Mouse (Mus musculus) granulocyte monocyte progenitor cell, adult 5-6 weeks (primary cell): ENCODE measurements around the gene Duox1. TPM values are rescaled to one million over a fixed set of nuclear protein-coding genes. Genes with fewer than 3 reads are reported as not detected.

Source experiments
- total RNA-seq, 2 experiments: library from RNA; stranded (forward) in 1 of 2; stranded (reverse) in 1 of 2; fragments of 200-712, 200-1000 nt in 1 of 2; fragments of >200 nt in 1 of 2; fragmentation: Nextera tagmentation in 1 of 2; gene quantifications; 2 replicates each; pipeline ENCODE4 v1.2.3; 2014 to 2017

The Duox1 gene
- total RNA-seq, 2 experiments from 2014 or later, result not detected

Other genes with a start within 250 kb of the Duox1 start
- 12.2 and 13.2 TPM in 2 replicates for gene Spg11, start 197.3 kb upstream of the Duox1 start, total RNA-seq (2014; fragmentation: Nextera tagmentation)
- 10.7 and 12.5 TPM in 2 replicates for gene Spg11, start 197.3 kb upstream of the Duox1 start, total RNA-seq (2017)
- 1,957 and 2,269 TPM in 2 replicates for gene B2m, start 168.0 kb upstream of the Duox1 start, total RNA-seq (2014; fragmentation: Nextera tagmentation)
- 1,824 and 1,957 TPM in 2 replicates for gene B2m, start 168.0 kb upstream of the Duox1 start, total RNA-seq (2017)
- 0.56 TPM in 1 of 2 replicates, not detected in the other for gene Trim69, start 155.0 kb upstream of the Duox1 start, total RNA-seq (2014; fragmentation: Nextera tagmentation)
- not detected in 2 replicates for gene Trim69, start 155.0 kb upstream of the Duox1 start, total RNA-seq (2017)
- not detected in 2 replicates for gene Patl2, start 129.5 kb upstream of the Duox1 start, total RNA-seq (2014; fragmentation: Nextera tagmentation)
- gene Patl2, start 129.5 kb upstream of the Duox1 start, total RNA-seq (2017), result not detected in 2 replicates
- not detected in 2 replicates for gene Terb2, start 129.4 kb upstream of the Duox1 start, total RNA-seq (2014; fragmentation: Nextera tagmentation)
- not detected in 2 replicates for gene Terb2, start 129.4 kb upstream of the Duox1 start, total RNA-seq (2017)
- gene Sord, start 80.9 kb upstream of the Duox1 start, total RNA-seq (2014; fragmentation: Nextera tagmentation), result 52.4 and 58.9 TPM in 2 replicates
- gene Sord, start 80.9 kb upstream of the Duox1 start, total RNA-seq (2017), result 65.6 and 68.8 TPM in 2 replicates
- gene Duox2, start 17.2 kb upstream of the Duox1 start, total RNA-seq (2014; fragmentation: Nextera tagmentation), result not detected in 2 replicates
- gene Duox2, start 17.2 kb upstream of the Duox1 start, total RNA-seq (2017), result not detected in 2 replicates
- gene Duoxa2, start 16.8 kb upstream of the Duox1 start, total RNA-seq (2014; fragmentation: Nextera tagmentation), result not detected in 2 replicates
- not detected in 2 replicates for gene Duoxa2, start 16.8 kb upstream of the Duox1 start, total RNA-seq (2017)
- gene Duoxa1, start 1.9 kb upstream of the Duox1 start, total RNA-seq (2014; fragmentation: Nextera tagmentation), result not detected in 2 replicates
- gene Duoxa1, start 1.9 kb upstream of the Duox1 start, total RNA-seq (2017), result 0.10 TPM in 1 of 2 replicates, not detected in the other
- 2.0 and 6.4 TPM in 2 replicates for gene Shf, start 53.5 kb downstream of the Duox1 start, total RNA-seq (2014; fragmentation: Nextera tagmentation)
- 1.9 and 3.8 TPM in 2 replicates for gene Shf, start 53.5 kb downstream of the Duox1 start, total RNA-seq (2017)
- 50.9 and 68.1 TPM in 2 replicates for gene Slc28a2, start 110.8 kb downstream of the Duox1 start, total RNA-seq (2014; fragmentation: Nextera tagmentation)
- gene Slc28a2, start 110.8 kb downstream of the Duox1 start, total RNA-seq (2017), result 64.3 and 72.5 TPM in 2 replicates
- 2.8 and 8.6 TPM in 2 replicates for gene Gm14085, start 169.3 kb downstream of the Duox1 start, total RNA-seq (2014; fragmentation: Nextera tagmentation)
- gene Gm14085, start 169.3 kb downstream of the Duox1 start, total RNA-seq (2017), result 7.2 and 11.4 TPM in 2 replicates